Mouse (Mus musculus) olfactory bulb, adult 2 months (tissue): ENCODE results near the gene Psd.

Experiments used
- CTCF ChIP-seq: fragments of 200-500 bp; IDR thresholded peaks from 2 replicates; pipeline ENCODE4 v1.5.1; 2012; ENCODE audit warnings: low read depth, mild to moderate bottlenecking, low read length, moderate library complexity; ENCODE audit not compliant: insufficient read depth
- POLR2A ChIP-seq: fragments of 200-500 bp; IDR thresholded peaks from 2 replicates; pipeline ENCODE4 v1.6.1; 2012; ENCODE audit warnings: mild to moderate bottlenecking, low read depth, low read length, moderate library complexity; ENCODE audit not compliant: insufficient read depth

- TF ChIP-seq CTCF (no peak), POLR2A (0 out of 2 replicates have a peak, but pooled peaks have one; percentile 22)
These were observed 10.0 kb downstream of the Psd start for GRCm38 (mm10) chr19:46316846-46317545.
